Mouse (Mus musculus) granulocyte monocyte progenitor cell, adult 5-6 weeks (primary cell): ENCODE results near the gene Kif5c. TPM values are rescaled to one million over a fixed set of nuclear protein-coding genes. Genes with fewer than 3 reads are reported as not detected.

Source experiments
- ATAC-seq: replicated peaks from 2 replicates; pipeline ENCODE4 v1.8.0; 2016; ENCODE audit warnings: mild to moderate bottlenecking, moderate TSS enrichment, inconsistent platforms; ENCODE audit not compliant: poor library complexity, severe bottlenecking
- total RNA-seq, 2 experiments: library from RNA; stranded (forward) in 1 of 2; stranded (reverse) in 1 of 2; fragments of 200-712, 200-1000 nt in 1 of 2; fragments of >200 nt in 1 of 2; fragmentation: Nextera tagmentation in 1 of 2; gene quantifications; 2 replicates each; pipeline ENCODE4 v1.2.3; 2014 to 2017

Gene Kif5c
- total RNA-seq, 2 experiments from 2014 or later: not detected

DNA sequence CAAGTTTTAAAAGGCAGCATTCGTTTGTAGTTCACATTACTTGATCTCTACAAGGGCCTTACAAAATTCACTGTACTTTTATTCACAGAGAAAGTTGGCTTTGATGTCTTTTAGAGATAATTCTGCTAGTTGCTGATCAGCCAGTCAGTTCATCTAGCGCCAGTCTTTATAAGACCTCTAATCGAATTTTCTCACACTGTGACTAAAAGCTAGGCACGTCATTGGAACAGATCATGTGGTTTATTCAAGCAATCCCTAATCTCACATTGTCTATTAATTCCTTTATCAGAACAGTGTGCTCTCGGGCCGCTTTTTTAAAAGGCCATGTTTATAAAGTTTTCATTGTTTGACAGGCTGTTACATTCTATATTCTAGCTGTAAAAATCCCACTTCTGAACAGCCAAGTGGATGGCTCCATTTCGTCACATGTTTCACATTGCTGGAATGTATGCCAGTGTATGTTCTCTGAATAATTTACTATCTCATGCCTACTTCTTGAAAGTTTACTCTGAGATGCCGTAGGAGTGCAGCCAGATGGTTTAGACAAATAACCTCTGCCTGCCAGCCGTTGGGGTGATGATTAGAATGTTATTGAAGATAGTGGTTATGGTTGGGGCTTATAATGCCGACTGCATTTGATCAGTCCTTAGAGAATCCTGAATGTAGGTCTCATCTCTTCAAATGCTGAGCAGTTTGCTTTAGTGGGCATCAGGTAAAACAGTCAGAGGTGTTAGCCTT lies 154.3 kb downstream of the Kif5c start:
- no peak for ATAC-seq

DNA sequence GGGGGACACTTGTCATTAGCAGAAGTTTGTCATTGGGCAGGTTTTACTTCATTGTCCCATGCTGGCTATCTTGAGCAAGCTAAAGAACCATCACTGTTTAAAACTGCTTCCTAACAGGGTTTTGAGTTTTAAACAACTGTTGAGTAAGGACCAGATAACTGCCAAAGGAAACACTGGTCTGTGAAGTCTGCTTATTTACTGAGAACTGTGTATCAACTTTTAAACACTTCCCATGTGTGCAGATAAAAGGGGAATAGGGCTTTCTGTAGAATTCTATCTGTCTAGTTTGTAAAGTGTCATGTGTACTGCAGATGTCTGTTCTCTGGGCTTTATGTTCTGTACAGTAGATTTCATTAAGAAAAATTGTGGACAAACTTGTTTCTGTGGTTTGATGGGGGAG lies 155.1 kb downstream of the Kif5c start:
- no peak for ATAC-seq

DNA sequence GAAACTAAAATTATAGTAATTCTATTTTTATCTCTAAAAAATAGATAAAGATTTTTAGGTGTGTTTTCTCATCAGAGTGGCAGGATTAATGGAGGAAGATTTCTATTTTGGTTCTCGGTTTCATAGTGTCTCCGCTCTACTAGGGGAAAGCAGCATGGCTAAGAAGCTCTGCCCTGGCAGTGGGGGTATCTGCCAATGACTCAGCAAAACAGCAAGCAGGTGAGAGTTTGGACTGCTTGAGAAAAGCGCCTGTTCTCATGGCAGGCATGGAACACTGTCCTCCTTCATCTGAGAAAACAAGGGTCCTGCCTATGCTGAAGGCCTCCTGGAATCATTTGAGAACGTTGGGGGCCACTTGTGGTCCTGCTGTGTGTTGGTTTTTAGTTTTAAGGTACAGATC lies 156.1 kb downstream of the Kif5c start:
- no peak for ATAC-seq

DNA sequence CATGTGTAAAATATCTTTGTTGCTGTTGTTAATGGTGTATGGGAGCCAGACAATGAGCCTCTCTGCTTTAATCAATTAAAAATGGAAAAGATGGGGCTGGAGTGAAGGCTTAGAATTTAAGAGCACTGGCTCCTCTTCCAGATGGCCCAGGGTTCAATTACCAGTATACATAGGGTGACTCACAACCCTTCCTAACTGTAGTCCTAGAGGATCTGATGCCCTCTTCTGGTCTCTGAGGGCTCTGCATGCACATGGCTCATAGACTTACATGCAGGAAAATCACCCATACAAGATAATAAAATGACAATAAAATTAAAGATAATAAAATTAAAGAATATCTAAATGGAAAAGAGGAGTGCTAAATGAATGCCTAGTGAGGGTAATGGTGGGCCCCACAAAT lies 156.6 kb downstream of the Kif5c start:
- ATAC-seq: 0 out of 2 replicates have a peak, but pooled peaks have one; percentile 26

DNA sequence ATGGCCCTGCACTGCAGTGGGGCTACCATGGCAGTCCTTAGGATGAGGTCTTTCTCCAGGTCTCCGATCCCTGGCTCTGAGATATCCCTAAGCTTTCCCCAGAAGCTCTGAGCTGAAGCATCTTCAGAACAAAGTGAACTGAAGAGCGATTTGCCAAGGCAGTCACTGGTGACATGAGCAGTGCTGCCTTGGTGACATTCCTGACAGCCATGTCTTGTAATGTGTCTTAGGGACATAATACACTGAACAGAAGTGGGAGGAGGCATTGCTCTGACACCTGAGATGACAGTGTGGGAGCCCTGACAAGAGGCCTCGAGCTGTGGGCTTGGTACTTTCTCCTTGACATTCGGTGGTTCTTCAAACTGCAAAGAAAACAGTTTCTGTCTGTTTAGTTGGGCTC lies 157.3 kb downstream of the Kif5c start:
- ATAC-seq: no peak

DNA sequence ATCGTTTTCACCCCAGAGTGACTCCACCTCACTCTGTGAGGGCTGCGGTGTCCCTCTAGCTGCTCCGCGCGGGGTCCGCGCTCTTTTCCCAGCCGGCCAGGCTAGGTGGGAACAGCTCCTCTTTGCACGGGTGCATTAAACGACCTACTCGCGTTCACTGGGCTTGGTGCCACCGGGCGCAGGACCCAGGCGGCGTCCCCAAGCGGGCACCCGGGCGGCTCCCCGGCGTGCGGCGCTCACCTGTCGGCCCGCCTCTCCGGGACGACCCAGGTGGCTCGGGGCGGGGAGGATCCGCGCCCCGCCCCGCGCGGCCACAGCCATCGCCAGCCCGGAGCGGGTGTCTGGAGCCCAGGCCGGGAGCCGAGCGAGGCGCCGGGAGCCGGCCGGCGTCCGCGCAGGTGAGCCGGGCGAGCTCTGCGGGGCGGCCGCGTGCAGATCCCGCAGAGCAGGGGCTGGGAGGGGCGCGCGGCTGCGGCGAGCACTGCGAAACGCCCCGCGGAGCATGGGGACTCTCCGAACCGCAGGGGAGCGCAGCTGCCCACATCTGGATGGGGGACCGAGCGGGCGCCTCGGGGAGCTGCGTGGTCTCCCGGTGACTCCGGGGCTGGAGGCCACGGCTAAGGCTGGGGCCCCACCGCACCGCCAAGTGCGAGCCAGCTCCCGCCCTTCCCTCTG lies 168.4 kb downstream of the Kif5c start, which contains the start of gene Lypd6b:
Gene Lypd6b, plus strand, starts transcription at position 313 of the 675 bp plus-strand sequence.
- ATAC-seq: peak; percentile 59

DNA sequence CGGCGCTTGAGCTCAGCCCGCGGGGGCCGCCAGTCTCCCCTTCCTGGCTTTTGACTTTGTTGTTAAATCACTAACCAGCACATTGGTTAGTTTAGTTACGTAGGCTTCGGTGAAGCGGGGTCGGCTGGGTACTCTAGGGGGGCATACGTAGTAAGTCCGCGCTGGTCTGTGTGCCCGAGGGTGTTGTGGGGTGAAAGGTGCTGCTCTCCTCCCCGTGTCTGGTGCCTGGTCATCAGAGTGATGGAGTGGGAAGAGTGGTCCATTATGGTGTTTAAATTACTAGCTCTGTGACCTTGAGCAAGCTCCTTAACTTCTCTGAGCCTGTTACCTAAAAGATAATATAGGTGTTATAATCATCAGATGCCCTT lies 168.9 kb downstream of the Kif5c start:
- peak; percentile 16 for ATAC-seq

DNA sequence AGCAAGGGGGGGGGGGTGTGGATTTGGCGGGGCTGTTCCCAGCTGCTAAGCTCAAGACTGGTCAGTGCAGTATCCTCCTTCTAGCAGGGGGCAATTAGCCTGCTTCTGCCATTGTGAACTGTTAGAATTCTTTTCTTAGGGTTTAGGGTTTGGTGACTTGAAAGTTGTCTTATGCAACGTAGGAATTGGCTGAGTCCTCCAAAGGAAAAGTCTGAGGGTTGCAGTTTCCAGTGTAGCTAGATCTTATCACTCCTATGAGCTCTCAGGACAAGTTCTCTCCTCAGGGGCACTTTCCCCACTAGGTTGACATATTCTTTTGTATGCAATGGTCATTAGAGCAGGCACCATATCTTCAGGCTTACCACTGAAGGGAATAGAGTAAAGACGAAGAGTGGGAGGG lies 169.5 kb downstream of the Kif5c start:
- no peak for ATAC-seq

DNA sequence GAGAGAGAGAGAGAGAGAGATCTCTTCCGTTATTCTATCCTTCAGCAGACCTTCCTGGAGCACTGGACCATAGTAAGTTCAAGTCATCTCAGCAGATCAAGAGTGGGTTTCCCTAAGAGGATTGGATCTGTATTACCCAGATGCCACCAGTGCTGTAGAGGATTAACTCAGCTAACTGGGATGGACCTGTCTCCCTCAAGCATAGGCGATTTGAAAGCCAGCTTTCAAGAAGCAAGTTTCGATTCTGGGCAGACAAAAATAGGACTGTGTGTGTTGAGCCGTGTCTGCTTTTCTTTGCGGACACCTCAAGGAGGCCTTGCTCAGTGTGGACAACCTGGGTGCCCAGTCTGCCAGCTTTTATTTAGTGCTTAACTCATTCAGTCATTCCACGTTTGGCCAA lies 170.0 kb downstream of the Kif5c start:
- no peak for ATAC-seq

DNA sequence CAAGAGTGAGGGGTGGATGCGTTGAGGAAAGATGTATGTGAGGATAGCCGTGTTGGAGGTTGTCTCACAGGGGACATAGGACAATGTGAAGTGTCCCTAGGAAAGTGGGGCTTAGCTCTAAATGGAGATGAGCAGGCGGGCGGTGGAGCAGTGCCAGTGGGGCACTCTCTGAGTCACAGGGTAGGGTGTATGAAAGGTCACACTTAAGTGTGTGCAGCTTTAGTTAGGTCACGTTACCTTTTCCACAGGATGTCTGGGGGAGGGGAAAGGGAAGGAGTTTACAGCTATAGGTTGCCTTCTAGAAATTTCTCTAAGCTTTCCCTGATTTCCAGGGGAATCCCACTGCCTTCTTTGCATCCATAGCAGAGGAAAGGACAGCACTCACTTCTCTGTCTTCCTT lies 170.4 kb downstream of the Kif5c start:
- no peak for ATAC-seq

DNA sequence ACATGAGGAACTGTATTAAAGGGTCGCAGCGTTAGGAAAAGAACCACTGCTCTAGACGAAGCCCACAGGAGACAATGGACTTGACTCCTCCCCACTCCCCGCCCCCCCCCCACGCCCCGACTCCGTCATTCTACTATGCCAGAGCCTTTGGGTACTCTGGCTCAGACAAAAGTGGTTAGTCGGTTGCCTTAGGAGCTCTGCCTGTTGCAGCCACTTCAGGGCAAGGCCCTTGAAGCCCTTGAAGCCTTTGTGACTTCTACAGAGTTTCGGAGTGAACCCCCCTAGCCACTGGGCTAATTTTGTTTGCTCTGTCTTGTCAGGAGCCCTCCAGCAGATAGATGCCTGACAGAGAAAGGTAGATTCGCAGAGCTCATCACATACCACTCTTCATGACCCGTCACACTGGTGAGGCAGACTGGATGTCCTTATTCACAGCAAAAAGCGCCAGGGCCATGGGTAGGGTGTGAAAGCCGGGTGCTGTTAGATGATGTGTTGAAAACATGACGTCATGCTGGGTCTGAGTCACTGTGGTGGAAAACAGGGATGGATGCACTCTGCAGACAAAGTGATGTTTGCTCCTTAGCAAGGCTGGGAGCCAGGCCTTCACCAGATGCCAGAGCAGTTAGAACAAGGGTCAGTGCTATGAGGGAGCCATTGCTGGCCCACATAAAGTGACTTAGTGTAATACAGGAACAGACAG lies 178.5 kb downstream of the Kif5c start:
- no peak for ATAC-seq

DNA sequence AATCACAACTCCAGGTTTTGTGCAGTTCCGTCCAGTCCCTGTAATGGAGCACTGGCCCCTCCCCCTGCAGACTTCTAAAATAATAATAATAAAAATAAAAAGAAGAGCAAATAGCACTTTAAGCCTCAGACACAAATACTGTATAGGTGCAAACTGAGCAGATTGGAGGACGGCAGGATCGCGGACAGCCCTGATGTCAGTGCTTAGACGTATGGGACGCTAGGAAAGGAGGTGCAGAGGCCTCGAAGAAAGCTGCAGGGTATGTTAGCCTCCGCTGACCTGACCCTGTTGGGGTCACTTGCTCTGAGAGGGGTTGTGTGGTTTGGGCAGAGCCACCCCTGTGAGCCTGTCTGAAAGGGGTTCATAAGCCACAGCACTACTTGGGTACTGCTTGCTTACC lies 185.3 kb downstream of the Kif5c start:
- ATAC-seq: no peak

DNA sequence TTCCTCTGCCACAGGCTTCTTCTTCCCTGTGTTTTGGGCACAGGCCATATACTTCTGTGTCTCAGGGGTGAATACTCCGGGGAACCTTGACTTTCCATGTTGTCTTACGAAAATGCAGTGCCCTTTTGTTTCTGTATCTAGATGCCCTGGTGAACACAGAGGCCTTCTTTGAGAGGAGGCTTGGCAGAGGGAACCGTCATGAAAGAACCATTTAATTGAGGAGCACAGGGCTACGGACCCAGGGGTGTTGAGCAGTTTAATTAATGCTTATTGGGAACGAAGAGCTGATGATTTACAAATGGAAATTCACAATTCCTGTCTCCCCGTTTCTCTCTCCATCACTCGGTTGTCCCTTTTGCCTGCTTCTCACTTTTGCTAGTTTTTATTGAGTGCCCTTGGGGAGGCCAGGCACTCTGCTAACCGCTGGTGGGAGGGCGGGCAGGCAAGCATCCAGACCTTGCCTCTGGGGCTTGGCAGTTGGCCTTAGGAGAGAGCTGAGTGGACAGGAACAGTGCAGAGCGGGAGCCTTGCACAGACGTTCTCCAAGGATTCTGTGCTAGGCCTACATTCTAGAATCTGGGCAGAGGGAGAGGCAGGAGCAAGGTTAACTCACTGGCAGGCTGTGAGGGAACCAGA lies 186.8 kb downstream of the Kif5c start:
- ATAC-seq: no peak

DNA sequence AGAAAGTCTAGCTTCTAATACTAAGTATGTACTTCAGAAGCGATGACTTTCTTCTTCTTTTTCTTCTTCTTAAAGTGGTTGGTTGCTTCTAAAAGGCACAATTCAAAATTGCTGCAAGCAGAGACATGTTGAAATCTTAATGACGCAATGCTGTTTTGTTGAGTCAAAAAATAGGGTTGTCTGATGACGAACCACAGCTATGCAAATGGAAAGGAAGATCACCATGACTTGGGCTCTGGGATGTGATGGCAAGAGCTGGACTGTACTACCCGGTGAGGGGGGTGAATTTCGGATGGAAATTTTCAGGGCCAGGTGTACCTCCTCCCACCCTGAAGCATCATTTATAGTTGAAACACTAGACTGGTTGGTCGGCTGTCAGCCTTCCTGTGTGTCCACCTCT lies 190.4 kb downstream of the Kif5c start:
- ATAC-seq: peak; percentile 47

DNA sequence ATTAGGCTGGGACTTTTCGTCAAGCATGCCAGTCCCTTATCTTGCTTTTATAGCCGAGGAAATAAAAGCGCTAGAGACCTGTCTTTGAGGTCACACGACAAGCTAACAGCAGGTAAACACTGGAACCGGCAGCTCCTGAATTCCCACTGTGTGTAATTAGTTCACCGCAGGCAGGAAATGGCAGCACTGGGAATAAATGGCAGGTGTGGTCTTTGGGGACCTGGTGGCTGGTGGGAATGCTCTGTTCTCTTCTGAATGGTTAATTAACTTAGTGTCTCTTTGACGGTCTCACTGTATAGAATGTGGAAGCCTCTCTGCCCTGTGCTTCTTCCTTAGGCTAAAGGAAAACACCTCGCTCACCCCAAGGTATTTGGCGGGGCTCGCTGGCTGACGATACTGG lies 192.3 kb downstream of the Kif5c start:
- ATAC-seq: peak; percentile 3; the same call in 1 of the 2 replicates

DNA sequence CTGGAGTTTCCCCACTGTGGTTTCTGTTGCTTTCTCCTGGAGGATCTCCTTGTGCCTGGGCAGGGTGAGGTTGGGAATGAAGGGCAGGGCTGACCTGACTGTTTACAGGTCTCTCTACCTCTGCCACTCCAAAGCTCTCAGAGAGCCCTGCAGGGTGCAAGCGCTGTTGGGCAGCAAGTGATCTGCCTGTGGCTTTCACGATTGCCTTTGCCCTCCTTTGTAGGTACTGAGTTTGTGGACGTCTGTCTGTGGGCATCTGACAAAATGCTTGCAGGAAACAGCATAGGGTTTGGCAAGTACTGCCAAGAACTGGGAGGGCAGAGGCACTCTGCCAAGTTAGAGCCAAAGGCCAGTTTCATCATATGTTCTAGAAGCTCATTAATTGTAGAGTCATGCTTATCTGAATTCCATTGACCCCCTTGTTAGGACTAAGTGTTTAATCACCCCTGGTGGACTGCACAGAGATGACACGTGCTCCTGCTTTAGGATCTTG lies 192.8 kb downstream of the Kif5c start:
- ATAC-seq: peak; percentile 60

DNA sequence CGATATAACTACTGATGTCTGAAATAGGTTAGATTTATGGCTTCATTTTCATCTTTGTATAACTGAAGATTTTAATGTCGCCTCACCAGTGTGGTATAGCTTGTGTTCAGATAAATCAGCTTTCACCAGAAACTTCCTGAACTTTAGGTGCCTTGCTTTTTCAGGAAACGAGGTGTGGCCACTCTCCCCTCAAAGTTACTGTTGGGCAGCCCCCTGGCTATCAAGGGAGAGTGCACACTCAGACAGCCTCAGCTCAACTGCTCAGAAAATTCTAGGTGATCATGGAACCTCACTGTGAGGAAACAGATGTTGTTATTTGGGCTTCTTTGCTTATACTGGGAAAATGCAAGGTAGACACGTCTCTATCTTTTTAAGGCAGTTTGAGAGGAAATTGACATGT lies 194.1 kb downstream of the Kif5c start:
- no peak for ATAC-seq

DNA sequence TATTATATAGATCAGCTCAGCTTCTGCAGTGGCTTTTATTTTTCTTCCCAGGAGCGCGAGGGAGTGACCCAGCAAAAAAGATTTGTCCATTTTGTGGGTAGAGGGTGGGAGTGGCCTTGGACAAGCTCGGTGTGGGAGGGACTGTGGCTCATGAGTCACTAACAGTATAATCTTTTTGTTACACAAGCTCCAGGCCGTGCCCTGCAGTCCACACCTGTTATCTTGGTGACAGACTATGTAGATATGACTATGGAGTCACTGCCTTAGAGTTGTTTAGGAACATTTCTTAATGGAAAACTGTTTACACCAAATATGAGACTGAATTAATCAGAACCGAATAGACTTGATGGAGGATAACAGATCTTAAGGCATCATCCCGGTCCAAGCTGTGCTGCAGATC lies 194.9 kb downstream of the Kif5c start:
- peak; percentile 70 for ATAC-seq

DNA sequence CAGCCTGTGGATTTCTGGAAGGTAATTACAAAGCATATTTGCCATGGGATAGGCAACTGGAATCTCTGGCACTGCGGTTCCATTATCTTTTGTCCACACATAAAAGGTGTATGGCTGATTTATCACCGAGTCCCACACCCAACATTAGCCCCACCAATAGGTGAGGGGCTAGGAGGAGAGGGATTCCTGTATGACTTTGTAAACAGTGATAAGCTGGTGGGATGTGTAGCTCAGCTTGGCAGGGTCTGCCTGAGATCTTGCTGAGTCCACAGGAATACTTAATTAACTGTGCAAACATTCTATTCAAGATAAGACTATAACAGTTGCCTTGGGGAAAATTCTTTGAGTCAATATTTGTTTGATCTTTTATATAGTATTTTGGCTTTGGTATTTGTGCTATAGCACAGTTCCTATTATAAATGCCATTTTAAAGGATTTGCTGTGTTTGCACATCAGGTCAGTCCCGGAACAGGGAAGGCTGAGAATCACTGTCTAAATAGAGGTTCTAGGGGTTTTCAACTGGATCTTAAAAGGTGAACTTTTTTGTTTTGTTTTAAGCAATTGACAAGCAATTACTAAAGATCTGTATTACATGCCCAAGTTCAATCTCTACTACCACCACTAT lies 196.7 kb downstream of the Kif5c start:
- no peak for ATAC-seq

DNA sequence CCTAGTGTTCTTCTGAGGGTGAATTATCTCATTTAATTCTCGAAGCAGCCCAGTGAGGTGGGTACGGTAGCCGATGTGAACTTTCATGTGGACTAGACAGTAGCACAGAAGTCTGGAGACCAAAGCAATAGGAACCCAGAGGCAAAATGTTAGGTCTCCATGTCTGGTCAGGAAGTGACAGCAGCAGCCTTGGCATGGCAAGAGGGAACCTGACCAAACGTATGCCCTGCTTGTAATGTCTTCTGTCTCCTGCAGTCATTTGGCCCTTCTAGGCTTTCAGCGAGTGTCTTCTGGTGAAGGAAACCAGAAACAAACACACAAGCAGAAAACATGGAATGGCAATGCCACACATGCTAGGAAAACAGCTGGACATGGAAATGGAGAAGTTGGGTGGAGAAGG lies 197.5 kb downstream of the Kif5c start:
- ATAC-seq: no peak
